Mouse (Mus musculus) T-helper 1 cell (primary cell): ENCODE results near the gene Nutf2-ps1.

ENCODE experiments used
- in situ Hi-C: fragments of 300-600 bp; cut with MboI, MseI; formaldehyde crosslinking; loops from one replicate; pipeline ENCODE4 v1.15.1; 2025; ENCODE audit warnings: high pct_unique_total_duplicates

Gene Nutf2-ps1

DNA sequence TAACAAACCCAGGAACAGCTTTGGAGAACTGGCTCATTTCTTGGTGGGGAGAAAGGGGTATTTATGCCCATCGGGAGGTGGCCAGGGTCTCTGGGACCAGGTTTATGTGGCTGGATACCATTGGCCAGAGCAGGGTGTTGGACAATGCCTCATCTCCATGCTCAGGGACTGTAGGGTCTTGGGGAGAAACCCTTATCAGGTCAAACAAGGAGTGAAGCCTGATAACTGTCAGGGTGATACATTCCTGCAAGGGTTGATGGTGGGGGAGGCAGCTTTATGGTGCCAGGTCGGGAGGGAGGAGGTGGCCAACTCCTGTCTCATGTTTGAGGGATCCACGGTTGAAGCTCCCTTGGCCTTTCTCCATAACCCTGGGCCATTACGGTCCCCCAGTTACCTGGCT lies 17.8 kb downstream of the Nutf2-ps1 start:
- in situ Hi-C loops = no loop called here

- in situ Hi-C loops = no loop called here
These were observed 20.3 kb downstream of the Nutf2-ps1 start for GRCm38 (mm10) chr19:53568553-53568952.

GRCm38 (mm10) chr19:53567864-53568263 lies 21.0 kb downstream of the Nutf2-ps1 start:
- in situ Hi-C loops = no loop called here

DNA sequence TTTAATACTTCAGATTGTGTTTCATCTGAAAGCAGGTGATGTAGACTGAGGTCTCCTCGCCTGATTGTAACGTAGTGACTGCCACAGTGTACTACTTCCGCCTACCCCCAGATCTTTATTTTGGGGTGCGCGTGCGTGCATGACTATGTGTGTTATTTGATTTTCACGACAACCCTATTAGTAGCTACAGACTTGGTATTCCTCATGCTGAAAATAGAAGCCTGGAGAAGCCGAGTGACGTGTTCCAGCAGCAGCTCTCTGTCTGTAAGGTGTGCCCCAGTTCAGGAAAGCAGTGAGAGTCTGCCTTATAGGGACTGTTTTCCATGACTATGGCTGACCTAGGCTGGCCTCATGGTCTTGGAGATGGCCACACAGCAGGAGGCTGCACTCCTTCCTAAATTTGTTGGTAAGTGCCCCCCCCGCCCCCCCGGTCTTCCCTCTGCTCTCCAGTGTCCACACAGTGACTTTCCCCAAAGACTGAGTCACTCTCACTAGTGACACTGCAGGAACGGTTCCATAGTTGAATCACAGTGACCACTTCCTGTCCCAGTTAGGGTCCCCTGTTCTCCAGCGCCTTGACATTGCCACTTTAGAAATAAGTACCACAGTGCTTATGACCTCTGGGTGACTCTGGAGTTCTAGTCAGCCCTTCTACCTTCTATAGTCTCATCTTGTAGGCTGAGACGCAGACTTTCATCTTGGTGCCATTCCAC lies 23.1 kb downstream of the Nutf2-ps1 start:
- in situ Hi-C loops = no loop called here

GRCm38 (mm10) chr19:53564174-53564573 lies 24.7 kb downstream of the Nutf2-ps1 start:
- in situ Hi-C loops = no loop called here

DNA sequence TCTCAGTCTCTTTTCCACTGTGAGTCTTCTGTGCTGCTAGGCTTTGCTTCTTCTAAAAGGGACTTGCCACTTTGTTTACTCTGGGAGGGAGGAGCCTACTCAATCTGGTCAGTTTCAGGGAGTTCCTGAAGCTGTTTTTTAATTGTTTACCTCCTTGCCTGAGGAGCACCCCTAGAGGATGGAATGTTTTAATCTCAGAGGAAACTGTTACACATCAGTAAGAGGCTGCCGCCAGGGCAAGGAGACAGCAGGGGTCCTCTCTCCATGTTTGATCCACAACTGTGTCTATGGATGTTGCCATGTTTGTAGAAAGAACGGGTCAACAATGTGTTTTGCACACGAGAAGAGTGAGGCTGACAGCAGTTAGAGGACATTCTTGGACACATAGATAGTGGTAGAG lies 28.4 kb downstream of the Nutf2-ps1 start:
- in situ Hi-C loops = no loop called here

DNA sequence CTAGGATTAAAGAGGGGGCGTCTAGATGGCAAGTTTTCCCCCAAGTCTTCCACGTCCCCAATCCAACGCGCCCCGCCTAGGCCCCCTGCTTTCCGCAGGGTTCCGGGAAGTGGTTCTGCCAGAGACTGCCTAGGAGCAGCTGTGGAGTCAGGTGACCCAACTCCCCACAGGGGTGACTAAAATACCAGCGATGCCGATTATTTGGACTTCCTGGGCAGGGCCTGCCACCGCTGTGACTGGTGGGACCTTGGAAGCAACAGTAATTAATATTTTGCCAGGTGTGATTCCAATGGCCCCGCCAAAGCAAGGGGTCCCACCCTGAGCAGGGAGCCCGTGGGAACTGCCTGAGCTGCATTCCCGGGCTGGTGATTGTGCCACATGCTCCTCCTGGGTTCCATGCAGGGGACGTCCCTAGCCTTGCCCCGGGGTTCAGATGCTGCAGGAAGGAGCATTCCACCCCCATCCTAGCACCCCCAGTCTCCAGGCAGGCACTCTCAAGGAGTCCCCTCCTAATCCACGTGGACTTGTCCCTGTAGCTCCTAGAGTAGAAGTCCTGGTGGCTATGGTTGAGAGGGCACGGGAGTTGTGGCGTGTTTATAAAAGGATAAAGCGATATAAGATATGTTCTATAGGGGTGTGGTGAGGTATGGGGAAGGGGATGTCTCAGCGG lies 31.5 kb downstream of the Nutf2-ps1 start:
- in situ Hi-C loops = no loop called here

GRCm38 (mm10) chr19:53556841-53557240 lies 32.0 kb downstream of the Nutf2-ps1 start:
- in situ Hi-C loops = no loop called here

DNA sequence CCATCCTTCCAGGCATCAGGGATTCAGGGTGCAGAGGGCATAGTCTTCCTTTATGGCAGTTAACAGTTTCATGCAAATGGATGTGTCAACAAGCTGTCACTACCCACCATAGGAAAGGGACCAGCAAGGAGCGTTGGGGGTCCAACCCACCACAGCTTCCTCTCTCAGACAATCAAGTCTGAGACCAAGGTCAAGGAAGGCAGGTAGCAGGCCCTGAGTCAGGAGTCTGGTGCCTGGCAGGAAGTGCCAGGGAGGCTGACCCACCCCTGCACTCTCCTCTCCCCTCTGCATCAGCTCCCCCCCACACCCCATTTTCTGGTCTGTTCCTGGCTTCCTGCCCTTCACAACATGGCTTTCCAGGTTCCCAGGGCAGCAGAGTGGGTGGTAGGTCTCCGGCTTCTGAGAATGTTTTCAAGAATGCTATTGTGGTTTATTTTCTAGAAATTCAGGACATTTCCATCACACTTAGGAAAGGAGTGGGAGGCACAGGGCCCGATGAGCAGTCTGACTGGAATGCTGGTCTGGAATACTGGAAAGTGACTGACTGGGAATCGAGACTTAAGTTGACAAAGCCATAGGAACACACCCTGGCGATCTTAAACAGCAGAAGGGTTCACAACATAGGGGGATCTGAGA lies 33.8 kb downstream of the Nutf2-ps1 start:
- in situ Hi-C loops = no loop called here

DNA sequence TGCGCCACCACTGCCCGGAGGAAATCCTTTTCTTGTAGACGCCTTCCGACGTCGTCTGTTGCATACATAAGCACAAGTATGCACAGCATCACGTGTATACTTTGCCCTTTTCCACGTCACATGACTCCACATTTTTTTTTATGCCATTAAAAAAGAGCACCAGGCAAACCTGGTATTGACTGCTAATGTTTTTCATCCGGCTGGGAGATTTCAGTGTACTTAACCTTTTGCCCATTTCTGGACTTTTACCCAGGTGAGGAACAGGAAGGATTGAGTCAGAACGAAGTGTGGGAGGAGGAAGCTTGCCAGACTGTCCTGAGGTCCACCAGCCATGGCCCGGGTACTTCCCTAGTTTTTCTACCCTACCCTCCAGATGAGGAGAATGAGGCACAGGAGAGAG lies 34.5 kb downstream of the Nutf2-ps1 start:
- in situ Hi-C loops = no loop called here

GRCm38 (mm10) chr19:53552795-53553194 lies 36.1 kb downstream of the Nutf2-ps1 start:
- in situ Hi-C loops = no loop called here

GRCm38 (mm10) chr19:53552216-53552786 lies 36.6 kb downstream of the Nutf2-ps1 start:
- in situ Hi-C loops = no loop called here

- in situ Hi-C loops = no loop called here
These were observed 37.9 kb downstream of the Nutf2-ps1 start for GRCm38 (mm10) chr19:53550972-53551371.

- in situ Hi-C loops = no loop called here
These were observed 41.3 kb downstream of the Nutf2-ps1 start for GRCm38 (mm10) chr19:53547597-53547996.

DNA sequence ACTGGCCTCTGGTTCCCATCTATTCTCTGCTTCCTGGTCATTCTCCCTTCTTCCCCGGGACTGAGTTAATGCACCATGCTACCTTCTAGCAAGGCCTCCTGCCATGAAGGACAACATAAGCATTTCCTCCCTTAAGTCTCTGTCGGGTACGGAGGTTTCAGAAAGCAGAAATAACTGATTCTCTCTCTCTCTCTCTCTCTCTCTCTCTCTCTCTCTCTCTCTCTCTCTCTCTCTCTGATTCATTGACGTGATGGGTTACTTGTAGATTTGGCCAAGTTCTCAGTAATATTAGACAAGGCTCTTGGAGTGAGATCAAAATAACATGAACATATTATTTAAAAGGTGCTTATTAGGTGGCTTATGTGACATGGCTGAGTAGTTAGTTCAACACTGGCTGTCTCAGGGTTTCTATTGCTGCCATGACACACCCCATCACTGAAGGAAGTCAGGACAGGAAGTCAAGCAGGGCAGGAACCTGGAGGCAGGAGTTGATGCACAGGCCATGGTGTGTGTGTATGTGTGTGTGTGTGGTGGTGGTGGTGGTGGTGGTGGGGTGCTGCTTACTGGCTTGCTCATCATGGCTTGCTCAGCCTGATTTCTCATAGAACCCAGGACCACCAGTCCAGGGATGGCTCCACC lies 43.8 kb downstream of the Nutf2-ps1 start:
- in situ Hi-C loops = no loop called here

DNA sequence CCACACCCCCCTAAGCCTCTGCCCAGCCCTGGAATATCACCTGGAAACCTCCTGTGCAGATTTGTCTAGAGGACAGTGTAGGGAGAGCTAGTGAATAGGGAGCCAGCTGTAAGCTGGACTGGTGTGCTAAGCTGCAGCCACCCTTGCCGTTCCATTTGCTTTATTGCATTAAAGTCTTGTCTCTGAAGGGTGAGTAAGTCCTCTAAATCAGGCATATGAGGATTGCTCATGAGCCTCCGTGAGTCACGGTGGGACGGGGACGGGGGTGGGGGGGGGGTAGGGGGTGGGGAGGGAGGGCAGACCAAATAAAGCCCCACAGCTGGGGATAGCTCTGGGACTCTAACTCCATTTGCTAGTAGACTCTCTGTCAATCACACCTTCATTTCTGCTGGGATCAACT lies 45.3 kb downstream of the Nutf2-ps1 start:
- in situ Hi-C loops = no loop called here

DNA sequence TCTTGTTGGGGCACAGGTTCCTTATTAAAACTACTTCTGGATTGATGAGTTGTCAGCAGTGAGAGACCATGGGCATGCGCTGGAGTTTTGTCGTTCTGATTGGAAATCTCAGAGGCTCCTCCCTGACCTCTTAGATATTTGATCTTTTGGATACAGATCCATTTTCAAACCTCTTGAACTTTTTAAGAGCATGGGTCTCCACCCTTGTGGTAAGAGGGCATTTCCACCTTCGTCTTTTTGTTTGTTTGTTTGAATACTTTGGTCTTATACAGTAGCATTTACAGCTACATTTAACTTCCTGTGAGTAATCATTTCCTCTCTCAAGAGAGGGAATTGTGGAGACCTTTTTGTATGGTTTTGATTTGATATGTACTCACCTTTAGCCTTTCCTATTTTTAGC lies 49.6 kb downstream of the Nutf2-ps1 start:
- in situ Hi-C loops = loop anchor here (5.0 to 10.0 kb wide), 2 partner anchors 114 to 137 kb away; no protein-coding TSS in a partner anchor

GRCm38 (mm10) chr19:53538796-53539195 lies 50.1 kb downstream of the Nutf2-ps1 start:
- in situ Hi-C loops = loop anchor here (5.0 to 10.0 kb wide), 2 partner anchors 114 to 136 kb away; no protein-coding TSS in a partner anchor
